ENCODE assay signal across 8 mouse cellular contexts in the genomic region with DNA sequence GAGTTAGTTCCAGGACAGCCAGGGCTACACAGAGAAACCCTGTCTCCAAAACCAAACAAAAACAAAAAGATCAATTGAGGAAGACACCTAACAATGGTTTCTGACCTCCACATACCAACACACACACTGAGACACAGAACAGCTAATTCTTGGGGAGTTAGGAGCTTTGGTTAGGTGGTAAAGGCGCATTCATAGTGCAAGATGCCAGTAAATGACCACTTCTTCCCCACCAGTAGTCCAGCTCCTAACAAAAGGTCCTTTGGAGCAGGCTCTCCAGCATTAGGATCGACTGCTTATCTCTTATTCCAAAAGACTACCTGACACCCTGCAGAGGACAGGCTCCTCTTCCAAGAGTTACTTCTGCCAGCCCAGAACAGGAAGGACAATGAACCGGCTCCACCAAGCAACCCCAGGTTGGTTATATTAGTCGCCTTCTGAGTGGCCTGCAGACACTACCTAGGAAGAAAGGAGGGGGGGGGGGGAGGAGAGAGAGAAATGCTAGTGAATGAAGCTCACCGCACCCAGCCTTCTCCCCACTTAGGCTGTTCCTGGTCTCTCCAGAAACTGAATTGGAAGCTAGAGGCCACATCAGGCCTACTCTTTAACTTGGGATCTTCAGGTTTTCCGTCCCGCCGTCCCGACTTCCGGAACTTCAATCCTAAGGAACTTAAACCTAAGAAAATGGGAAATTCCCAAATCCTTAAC. TPM values are rescaled to one million over a fixed set of nuclear protein-coding genes. Genes with fewer than 3 reads are reported as not detected.
DNase-seq lines count a peak whose midpoint lies in the region; ATAC-seq and TF ChIP-seq lines count a peak whose summit lies in the region.

No protein-coding gene starts in this region.

- peak; percentile 52 for DNase-seq in adrenal gland, adult 2 months
- DNase-seq in adrenal gland, adult 18-20 months (ENCODE audit: low spot score in 2 of 2) = no peak
- DNase-seq in forebrain, embryonic 11.5 days (ENCODE audit: low spot score) = peak; percentile 64
- peak; percentile 77 for DNase-seq in intestine, embryonic 14.5 days (ENCODE audit: low spot score)
- peak; percentile 36 for DNase-seq in lung, adult 2 months
- no peak for DNase-seq in gastrocnemius, postnatal 10 days

- H3K4me1 ChIP-seq in E14TG2a.4 (replicated peaks; ENCODE audit: low read depth, low read length) = peaks cover 38% of the 10 kb centered on the region
- peaks cover 6% of the 10 kb centered on the region for H3K4me1 ChIP-seq in forebrain, embryonic 11.5 days (replicated peaks; ENCODE audit: control insufficient read depth, insufficient read depth, low read length)
- peaks cover 7% of the 10 kb centered on the region; the same call in 1 of the 2 replicates for H3K4me1 ChIP-seq in intestine, embryonic 14.5 days (replicated peaks; ENCODE audit: control insufficient read depth, insufficient read depth, low read length)
- peaks cover 9% of the 10 kb centered on the region for H3K4me1 ChIP-seq in lung, adult 2 months (ENCODE audit: control insufficient read depth, insufficient read depth, low read length)
- H3K4me1 ChIP-seq in olfactory bulb, adult 2 months (ENCODE audit: control insufficient read depth, insufficient read depth, low read length) = peaks cover 4% of the 10 kb centered on the region; the same call in 1 of the 2 replicates

- 7% methylated on average over 10 of the region's 10 CpGs for WGBS in forebrain, embryonic 11.5 days
- WGBS in intestine, embryonic 14.5 days = 8% methylated on average over 10 of the region's 10 CpGs
- WGBS in lung, adult 2 months = 8% methylated on average over 10 of the region's 10 CpGs
- 6% methylated on average over 10 of the region's 10 CpGs for WGBS in olfactory bulb, adult 2 months

- peaks cover 53% of the 10 kb centered on the region for H3K9me3 ChIP-seq in E14TG2a.4 (ENCODE audit: low read length)
- H3K9me3 ChIP-seq in forebrain, embryonic 11.5 days (ENCODE audit: control insufficient read depth, low read length) = no peaks in the 10 kb centered on the region
- 0 out of 2 replicates have a peak, but pooled peaks cover 2% of the 10 kb centered on the region for H3K9me3 ChIP-seq in intestine, embryonic 14.5 days (ENCODE audit: control insufficient read depth, low read length)

- H3K9ac ChIP-seq in forebrain, embryonic 11.5 days (ENCODE audit: low read length) = peak overlapping the region; percentile 96
- peak overlapping the region; percentile 93 for H3K9ac ChIP-seq in intestine, embryonic 14.5 days (ENCODE audit: low read length)

- no peaks in the 10 kb centered on the region for H3K27me3 ChIP-seq in E14TG2a.4 (ENCODE audit: insufficient read depth, low read length)
- H3K27me3 ChIP-seq in forebrain, embryonic 11.5 days (ENCODE audit: control insufficient read depth, insufficient read depth, low read length) = no peaks in the 10 kb centered on the region
- H3K27me3 ChIP-seq in intestine, embryonic 14.5 days (replicated peaks; ENCODE audit: control insufficient read depth, insufficient read depth, low read length) = no peaks in the 10 kb centered on the region

- peaks cover 41% of the 10 kb centered on the region for H3K36me3 ChIP-seq in E14TG2a.4 (ENCODE audit: insufficient read depth, low read length)
- H3K36me3 ChIP-seq in forebrain, embryonic 11.5 days (ENCODE audit: control insufficient read depth, insufficient read depth, low read length) = peaks cover 8% of the 10 kb centered on the region; the same call in 1 of the 2 replicates
- peaks cover 44% of the 10 kb centered on the region for H3K36me3 ChIP-seq in intestine, embryonic 14.5 days (ENCODE audit: control insufficient read depth, insufficient read depth, low read length)

- ATAC-seq in forebrain, embryonic 11.5 days (replicated peaks; ENCODE audit: low FRiP score) = no peak; the same call in 1 of the 2 replicates
- no peak; the same call in 1 of the 2 replicates for ATAC-seq in intestine, embryonic 14.5 days (replicated peaks; ENCODE audit: low FRiP score, low TSS enrichment, low read depth)

- peak overlapping the region; percentile 95 for H3K4me3 ChIP-seq in E14TG2a.4 (replicated peaks; ENCODE audit: low read length)
- peak overlapping the region; percentile 87 for H3K4me3 ChIP-seq in forebrain, embryonic 11.5 days (ENCODE audit: low read depth, low read length)
- H3K4me3 ChIP-seq in intestine, embryonic 14.5 days (ENCODE audit: low read depth, low read length) = peak overlapping the region; percentile 81
- peak overlapping the region; percentile 89 for H3K4me3 ChIP-seq in lung, adult 2 months (replicated peaks; ENCODE audit: extremely low read depth, low read depth, low read length)
- peak overlapping the region; percentile 69 for H3K4me3 ChIP-seq in olfactory bulb, adult 2 months (ENCODE audit: insufficient read depth, low read depth, low read length)

- H3K27ac ChIP-seq in forebrain, embryonic 11.5 days (ENCODE audit: low read depth, low read length) = peak overlapping the region; percentile 98
- H3K27ac ChIP-seq in intestine, embryonic 14.5 days (ENCODE audit: low read depth) = peak overlapping the region; percentile 96
- H3K27ac ChIP-seq in olfactory bulb, adult 2 months (ENCODE audit: insufficient read depth, low read depth, low read length) = peak overlapping the region; percentile 76

- no peak for TF ChIP-seq CTCF in E14TG2a.4 (conservative IDR thresholded peaks at IDR 0.05; ENCODE audit: low read length)
- TF ChIP-seq CTCF in lung, adult 2 months (IDR thresholded peaks at IDR 0.05; ENCODE audit: insufficient read depth, low read length) = no peak
- no peak for TF ChIP-seq CTCF in olfactory bulb, adult 2 months (IDR thresholded peaks at IDR 0.05; ENCODE audit: insufficient read depth, low read depth, low read length)

- TF ChIP-seq POLR2A in lung, adult 2 months (IDR thresholded peaks at IDR 0.05; ENCODE audit: borderline replicate concordance, extremely low read depth, low read depth, low read length) = no peak
- no peak for TF ChIP-seq POLR2A in olfactory bulb, adult 2 months (IDR thresholded peaks at IDR 0.05; ENCODE audit: insufficient read depth, low read depth, low read length)

- peak overlapping the region; percentile 73 for H3K4me2 ChIP-seq in forebrain, embryonic 11.5 days (ENCODE audit: low read depth, low read length, severe bottlenecking)
- peak overlapping the region; percentile 63 for H3K4me2 ChIP-seq in intestine, embryonic 14.5 days (ENCODE audit: low read length)

RNA-seq across cellular contexts. Expression of gene Fbrs, which starts 8.8 kb away (rescaled TPM):
- 10 to 100 TPM; 54.8 to 90.7 TPM for total RNA-seq in adrenal gland, adult 2 months (2021)
- 46.0 and 57.8 TPM in 2 replicates for polyA plus RNA-seq in adrenal gland, adult 2 months (2012; rRNA removed)
- total RNA-seq in adrenal gland, adult 18-20 months (2021) = 10 to 100 TPM; 67.2 to 81.1 TPM
- polyA plus RNA-seq in forebrain, embryonic 11.5 days (2014; fragmentation: Nextera tagmentation; extraction: Ambion mirVana) = 13.6 and 14.7 TPM in 2 replicates
- polyA plus RNA-seq in intestine, embryonic 14.5 days (2014; fragmentation: Nextera tagmentation; extraction: Ambion mirVana) = 11.4 and 13.9 TPM in 2 replicates
- polyA plus RNA-seq in lung, adult 2 months (2012; rRNA removed) = 32.0 and 42.2 TPM in 2 replicates
- polyA plus RNA-seq in olfactory bulb, adult 2 months (2012; ENCODE audit: insufficient read depth, insufficient read length, low replicate concordance, missing spikeins) = not detected in 2 replicates
- total RNA-seq in gastrocnemius, postnatal 10 days (2021) = 10 to 100 TPM; 29.5 to 35.8 TPM

RNA-seq across cellular contexts. Expression of gene Prr14, which starts 10.8 kb away (rescaled TPM):
- total RNA-seq in adrenal gland, adult 2 months (2021) = 10 to 100 TPM; 49.0 to 56.8 TPM
- polyA plus RNA-seq in adrenal gland, adult 2 months (2012; rRNA removed) = 73.2 and 87.0 TPM in 2 replicates
- total RNA-seq in adrenal gland, adult 18-20 months (2021) = 10 to 100 TPM; 42.7 to 56.1 TPM
- 70.7 and 77.3 TPM in 2 replicates for polyA plus RNA-seq in forebrain, embryonic 11.5 days (2014; fragmentation: Nextera tagmentation; extraction: Ambion mirVana)
- 43.4 and 45.6 TPM in 2 replicates for polyA plus RNA-seq in intestine, embryonic 14.5 days (2014; fragmentation: Nextera tagmentation; extraction: Ambion mirVana)
- polyA plus RNA-seq in lung, adult 2 months (2012; rRNA removed) = 80.2 and 89.0 TPM in 2 replicates
- not detected in 2 replicates for polyA plus RNA-seq in olfactory bulb, adult 2 months (2012; ENCODE audit: insufficient read depth, insufficient read length, low replicate concordance, missing spikeins)
- 10 to 100 TPM; 16.2 to 25.3 TPM for total RNA-seq in gastrocnemius, postnatal 10 days (2021)

RNA-seq across cellular contexts. Expression of gene Zfp689, which starts 21.2 kb away (rescaled TPM):
- 1 to 10 TPM; 3.9 to 4.6 TPM for total RNA-seq in adrenal gland, adult 2 months (2021)
- 7.0 and 7.1 TPM in 2 replicates for polyA plus RNA-seq in adrenal gland, adult 2 months (2012; rRNA removed)
- total RNA-seq in adrenal gland, adult 18-20 months (2021) = 1 to 10 TPM; 3.9 to 4.1 TPM
- 15.7 and 16.5 TPM in 2 replicates for polyA plus RNA-seq in forebrain, embryonic 11.5 days (2014; fragmentation: Nextera tagmentation; extraction: Ambion mirVana)
- polyA plus RNA-seq in intestine, embryonic 14.5 days (2014; fragmentation: Nextera tagmentation; extraction: Ambion mirVana) = 6.7 and 7.6 TPM in 2 replicates
- polyA plus RNA-seq in lung, adult 2 months (2012; rRNA removed) = 4.9 and 5.6 TPM in 2 replicates
- not detected in 2 replicates for polyA plus RNA-seq in olfactory bulb, adult 2 months (2012; ENCODE audit: insufficient read depth, insufficient read length, low replicate concordance, missing spikeins)
- total RNA-seq in gastrocnemius, postnatal 10 days (2021) = 1 to 10 TPM; 1.8 to 1.9 TPM

RNA-seq across cellular contexts. Expression of gene Srcap, which starts 41.6 kb away (rescaled TPM):
- 10 to 100 TPM; 68.6 to 90.2 TPM for total RNA-seq in adrenal gland, adult 2 months (2021)
- 29.3 and 41.2 TPM in 2 replicates for polyA plus RNA-seq in adrenal gland, adult 2 months (2012; rRNA removed)
- 10 to 100 TPM; 71.7 to 78.8 TPM for total RNA-seq in adrenal gland, adult 18-20 months (2021)
- 91.6 and 93.5 TPM in 2 replicates for polyA plus RNA-seq in forebrain, embryonic 11.5 days (2014; fragmentation: Nextera tagmentation; extraction: Ambion mirVana)
- polyA plus RNA-seq in intestine, embryonic 14.5 days (2014; fragmentation: Nextera tagmentation; extraction: Ambion mirVana) = 49.4 and 51.8 TPM in 2 replicates
- polyA plus RNA-seq in lung, adult 2 months (2012; rRNA removed) = 27.0 and 32.8 TPM in 2 replicates
- 110 and 137 TPM in 2 replicates for polyA plus RNA-seq in olfactory bulb, adult 2 months (2012; ENCODE audit: insufficient read depth, insufficient read length, low replicate concordance, missing spikeins)
- total RNA-seq in gastrocnemius, postnatal 10 days (2021) = 10 to 100 TPM; 56.8 to 66.1 TPM

RNA-seq across cellular contexts. Expression of gene Zfp688, which starts 48.3 kb away (rescaled TPM):
- 10 to 100 TPM; 13.3 to 15.3 TPM for total RNA-seq in adrenal gland, adult 2 months (2021)
- 30.2 and 33.8 TPM in 2 replicates for polyA plus RNA-seq in adrenal gland, adult 2 months (2012; rRNA removed)
- total RNA-seq in adrenal gland, adult 18-20 months (2021) = 10 to 100 TPM in 1 of 2 experiments, 1 to 10 TPM in 1; 9.9 to 11.4 TPM
- 35.4 and 35.7 TPM in 2 replicates for polyA plus RNA-seq in forebrain, embryonic 11.5 days (2014; fragmentation: Nextera tagmentation; extraction: Ambion mirVana)
- 24.1 and 25.2 TPM in 2 replicates for polyA plus RNA-seq in intestine, embryonic 14.5 days (2014; fragmentation: Nextera tagmentation; extraction: Ambion mirVana)
- 22.6 and 23.0 TPM in 2 replicates for polyA plus RNA-seq in lung, adult 2 months (2012; rRNA removed)
- not detected in 2 replicates for polyA plus RNA-seq in olfactory bulb, adult 2 months (2012; ENCODE audit: insufficient read depth, insufficient read length, low replicate concordance, missing spikeins)
- total RNA-seq in gastrocnemius, postnatal 10 days (2021) = 1 to 10 TPM; 3.2 to 4.5 TPM

Comparison
In these comparisons a context has a peak if more than half of its experiments do, and no peak if none do; other contexts are left out.
1. DNase-seq: peak in adrenal gland, adult 2 months (single experiment), forebrain, embryonic 11.5 days (single experiment), intestine, embryonic 14.5 days (single experiment) and lung, adult 2 months (single experiment); none in adrenal gland, adult 18-20 months (0 of 2) and gastrocnemius, postnatal 10 days (single experiment).
2. RNA of gene Fbrs, which starts 8.8 kb away (polyA plus RNA-seq): 46.0 to 57.8 TPM in adrenal gland, adult 2 months, 32.0 to 42.2 TPM in lung, adult 2 months, 13.6 to 14.7 TPM in forebrain, embryonic 11.5 days and 11.4 to 13.9 TPM in intestine, embryonic 14.5 days; not detected in olfactory bulb, adult 2 months; every median in the first group is over 10 times any median in the second.
3. RNA of gene Prr14, which starts 10.8 kb away (polyA plus RNA-seq): 80.2 to 89.0 TPM in lung, adult 2 months, 73.2 to 87.0 TPM in adrenal gland, adult 2 months, 70.7 to 77.3 TPM in forebrain, embryonic 11.5 days and 43.4 to 45.6 TPM in intestine, embryonic 14.5 days; not detected in olfactory bulb, adult 2 months; every median in the first group is over 10 times any median in the second.
4. Peak in every context shown above with its lines, with median percentiles within 50 percentile points of each other: H3K4me3 ChIP-seq and H3K27ac ChIP-seq.